21 mouse cellular contexts compared by ENCODE assay signal in the genomic region with DNA sequence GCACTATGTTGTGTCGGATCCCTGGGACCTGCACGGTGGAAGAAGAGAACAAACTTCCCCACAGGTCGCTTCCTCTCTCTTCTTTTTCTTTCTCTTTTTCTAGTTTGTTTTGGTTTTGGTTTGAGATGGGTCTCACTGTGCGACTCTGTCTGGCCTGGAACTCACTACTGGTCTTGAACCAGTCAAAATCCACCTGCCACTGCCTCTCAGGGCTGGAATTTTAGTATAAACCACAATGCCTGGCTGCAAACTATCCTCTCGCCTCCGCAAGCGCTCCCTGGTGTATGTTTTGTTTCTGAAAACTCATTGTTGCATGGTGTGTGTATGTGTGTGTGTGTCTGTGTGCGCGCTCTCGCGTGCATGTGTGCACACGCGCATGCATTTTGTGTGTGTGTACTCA.
A peak's percentile ranks its signal among the peaks of the same experiment; 100 is the strongest.
DNase-seq lines count a peak whose midpoint lies in the region; ATAC-seq and TF ChIP-seq lines count a peak whose summit lies in the region.
"Had no signal": no experiment of that assay in that cellular context is flagged by ENCODE, and none has a peak within 500 bp of the region (broad histone marks: within the 10 kb centered on the region; RNA-seq: fewer than 3 reads in every experiment).

No protein-coding gene starts in this region.

- DNase-seq in forebrain, embryonic 10.5 days (ENCODE audit: extremely low spot score, low spot score), result no peak
- DNase-seq in gastrocnemius, adult 2 months, result no peak
- DNase-seq in gastrocnemius, postnatal 14 days, result no peak
- DNase-seq in heart, embryonic 10.5 days (ENCODE audit: low spot score), result peak; percentile 72
- DNase-seq in heart, adult 2 months, result no peak
- no peak for DNase-seq in thymus, postnatal 10 days (ENCODE audit: low spot score in 2 of 2)
- DNase-seq: adrenal gland, adult 2 months; adrenal gland, postnatal 10 days; adrenal gland, postnatal 25 days; cerebellum, adult 11 months; cerebellum, adult 18-20 months; cerebellum, adult 8-10 months; cerebellum, adult 9-11 months; cerebellum, postnatal 14 days; cerebellum, postnatal 36 days; embryo, embryonic 11 days had no signal

- no peak overlapping the region for H3K4me3 ChIP-seq in forebrain, embryonic 16.5 days (replicated peaks; ENCODE audit: low read length)
- no peak overlapping the region for H3K4me3 ChIP-seq in forebrain, embryonic 10.5 days
- H3K4me3 ChIP-seq in gastrocnemius, adult 2 months, result no peak overlapping the region
- no peak overlapping the region for H3K4me3 ChIP-seq in heart, embryonic 10.5 days
- H3K4me3 ChIP-seq in heart, adult 2 months, result no peak overlapping the region
- H3K4me3 ChIP-seq: embryonic facial prominence, embryonic 13.5 days; embryonic facial prominence, embryonic 15.5 days; erythroblast, embryonic 14.5 days; forebrain, embryonic 13.5 days had no signal

- 96% methylated on average over 13 of the region's 13 CpGs for WGBS in forebrain, embryonic 16.5 days
- 97% methylated on average over 13 of the region's 13 CpGs for WGBS in forebrain, embryonic 10.5 days
- 92% methylated on average over 13 of the region's 13 CpGs for WGBS in heart, embryonic 10.5 days
- WGBS in heart, adult 2 months, result 95% methylated on average over 13 of the region's 13 CpGs

- no peak for TF ChIP-seq EP300 in heart, adult 2 months (IDR thresholded peaks at IDR 0.05; ENCODE audit: insufficient read depth, low read depth, low read length)

- TF ChIP-seq POLR2A in heart, adult 2 months (IDR thresholded peaks at IDR 0.05; ENCODE audit: insufficient read depth, low read depth, low read length), result no peak

- no peak for TF ChIP-seq CTCF in gastrocnemius, adult 2 months (IDR thresholded peaks at IDR 0.05)
- TF ChIP-seq CTCF in heart, adult 2 months (IDR thresholded peaks at IDR 0.05), result no peak

- no peak for ATAC-seq in forebrain, embryonic 16.5 days

- H3K27me3 ChIP-seq in forebrain, embryonic 16.5 days (replicated peaks; ENCODE audit: control insufficient read depth, insufficient read depth, low read length), result no peaks in the 10 kb centered on the region
- H3K27me3 ChIP-seq in forebrain, embryonic 10.5 days (ENCODE audit: poor library complexity, severe bottlenecking), result no peaks in the 10 kb centered on the region
- H3K27me3 ChIP-seq in heart, embryonic 10.5 days (ENCODE audit: insufficient read depth, poor library complexity, severe bottlenecking), result no peaks in the 10 kb centered on the region
- H3K27me3 ChIP-seq in heart, adult 2 months (ENCODE audit: control insufficient read depth, insufficient read depth, low read length), result no peaks in the 10 kb centered on the region
- H3K27me3 ChIP-seq: embryonic facial prominence, embryonic 13.5 days; embryonic facial prominence, embryonic 15.5 days; forebrain, embryonic 13.5 days had no signal

- H3K27ac ChIP-seq in forebrain, embryonic 16.5 days (ENCODE audit: low read length), result 0 out of 2 replicates have a peak overlapping the region, but pooled peaks have one; percentile 1
- H3K27ac ChIP-seq in forebrain, embryonic 10.5 days, result no peak overlapping the region
- peak overlapping the region; percentile 25; the same call in 1 of the 2 replicates for H3K27ac ChIP-seq in gastrocnemius, adult 2 months
- H3K27ac ChIP-seq in heart, embryonic 10.5 days, result no peak overlapping the region
- H3K27ac ChIP-seq in heart, adult 2 months, result no peak overlapping the region
- H3K27ac ChIP-seq: forebrain, embryonic 13.5 days had no signal

- H3K9me3 ChIP-seq in forebrain, embryonic 16.5 days (ENCODE audit: control insufficient read depth, low read length), result no peaks in the 10 kb centered on the region
- no peaks in the 10 kb centered on the region for H3K9me3 ChIP-seq in forebrain, embryonic 10.5 days
- H3K9me3 ChIP-seq in heart, embryonic 10.5 days, result no peaks in the 10 kb centered on the region
- H3K9me3 ChIP-seq: embryonic facial prominence, embryonic 13.5 days; embryonic facial prominence, embryonic 15.5 days; forebrain, embryonic 13.5 days had no signal

- intact Hi-C loops in gastrocnemius, adult 2 months (cut with DNase I), result no loop called here
- intact Hi-C loops in gastrocnemius, postnatal 14 days (cut with DNase I; ENCODE audit: low total_unique reads), result no loop called here
- intact Hi-C loops in heart, adult 2 months (cut with DNase I), result no loop called here

- H3K79me2 ChIP-seq in heart, adult 2 months (replicated peaks; ENCODE audit: control insufficient read depth, insufficient read depth, low read length), result peaks cover 1% of the 10 kb centered on the region; the same call in 1 of the 2 replicates

- H3K9ac ChIP-seq in forebrain, embryonic 16.5 days (replicated peaks; ENCODE audit: low read depth, low read length), result no peak overlapping the region
- no peak overlapping the region for H3K9ac ChIP-seq in heart, adult 2 months (ENCODE audit: low read depth, low read length)
- H3K9ac ChIP-seq: embryonic facial prominence, embryonic 13.5 days; embryonic facial prominence, embryonic 15.5 days; forebrain, embryonic 13.5 days had no signal

- peaks cover 4% of the 10 kb centered on the region for H3K4me1 ChIP-seq in forebrain, embryonic 16.5 days (replicated peaks; ENCODE audit: control insufficient read depth, insufficient read depth, low read length)
- H3K4me1 ChIP-seq in forebrain, embryonic 10.5 days, result peaks cover 11% of the 10 kb centered on the region
- peaks cover 9% of the 10 kb centered on the region; the same call in 1 of the 2 replicates for H3K4me1 ChIP-seq in heart, embryonic 10.5 days
- H3K4me1 ChIP-seq in heart, adult 2 months (ENCODE audit: control insufficient read depth, insufficient read depth, low read length), result peaks cover 1% of the 10 kb centered on the region; the same call in 1 of the 2 replicates
- H3K4me1 ChIP-seq: forebrain, embryonic 13.5 days had no signal

- H3K36me3 ChIP-seq in forebrain, embryonic 16.5 days (ENCODE audit: control insufficient read depth, insufficient read depth), result no peaks in the 10 kb centered on the region
- H3K36me3 ChIP-seq in forebrain, embryonic 10.5 days (replicated peaks), result no peaks in the 10 kb centered on the region
- H3K36me3 ChIP-seq in heart, embryonic 10.5 days, result 0 out of 2 replicates have a peak, but pooled peaks cover 3% of the 10 kb centered on the region
- peaks cover 4% of the 10 kb centered on the region for H3K36me3 ChIP-seq in heart, adult 2 months (ENCODE audit: control insufficient read depth, insufficient read depth, low read length)
- H3K36me3 ChIP-seq: embryonic facial prominence, embryonic 13.5 days; embryonic facial prominence, embryonic 15.5 days had no signal

- H3K4me2 ChIP-seq in forebrain, embryonic 16.5 days (ENCODE audit: low read length), result no peak overlapping the region
- H3K4me2 ChIP-seq: embryonic facial prominence, embryonic 13.5 days; embryonic facial prominence, embryonic 15.5 days; forebrain, embryonic 13.5 days had no signal

Comparison
In these comparisons a context has a peak if more than half of its experiments do, and no peak if none do; other contexts are left out.
1. H3K27ac ChIP-seq: peak in forebrain, embryonic 16.5 days (single experiment) and gastrocnemius, adult 2 months (single experiment); none in forebrain, embryonic 10.5 days (single experiment), heart, embryonic 10.5 days (single experiment) and heart, adult 2 months (single experiment).